Mouse (Mus musculus) gastrocnemius, adult 8-10 months (tissue): Measurements from ENCODE around the gene Per2. TPM values are rescaled to one million over a fixed set of nuclear protein-coding genes. Genes with fewer than 3 reads are reported as not detected.

Experiments used
- DNase-seq, 2 experiments: peaks; one replicate each; pipeline ENCODE4 v3.0.0; 2022; ENCODE audit warnings: low spot score in 2 of 2
- total RNA-seq, 4 experiments: library from RNA; stranded (reverse); gene quantifications; 2 replicates each; pipeline ENCODE4 v1.2.4; 2022

The Per2 gene
- total RNA-seq, 4 experiments from 2014 or later, result 7.0 to 15.0 (median 8.8) TPM

DNA sequence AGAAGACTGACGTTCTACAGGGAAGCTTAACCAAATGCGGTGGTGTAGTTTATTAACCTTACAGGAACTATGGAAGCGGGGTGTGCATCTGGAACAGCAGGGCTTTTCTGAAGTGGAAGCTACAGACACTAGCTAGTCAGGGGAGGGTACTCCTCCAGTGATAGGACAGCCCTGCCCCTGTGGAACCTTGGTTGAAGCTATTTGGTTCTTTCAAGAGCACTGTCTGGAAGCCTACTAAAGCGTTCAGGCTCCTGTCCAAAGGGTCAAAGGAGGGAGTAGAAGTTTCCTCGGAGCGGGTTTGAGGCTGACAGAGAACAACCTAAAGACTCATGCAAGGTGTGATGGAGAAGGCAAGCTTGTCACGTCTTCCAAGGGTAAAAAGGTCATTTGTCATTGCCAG, 945 bp upstream of the Per2 start:
- DNase-seq, result no peak

DNA sequence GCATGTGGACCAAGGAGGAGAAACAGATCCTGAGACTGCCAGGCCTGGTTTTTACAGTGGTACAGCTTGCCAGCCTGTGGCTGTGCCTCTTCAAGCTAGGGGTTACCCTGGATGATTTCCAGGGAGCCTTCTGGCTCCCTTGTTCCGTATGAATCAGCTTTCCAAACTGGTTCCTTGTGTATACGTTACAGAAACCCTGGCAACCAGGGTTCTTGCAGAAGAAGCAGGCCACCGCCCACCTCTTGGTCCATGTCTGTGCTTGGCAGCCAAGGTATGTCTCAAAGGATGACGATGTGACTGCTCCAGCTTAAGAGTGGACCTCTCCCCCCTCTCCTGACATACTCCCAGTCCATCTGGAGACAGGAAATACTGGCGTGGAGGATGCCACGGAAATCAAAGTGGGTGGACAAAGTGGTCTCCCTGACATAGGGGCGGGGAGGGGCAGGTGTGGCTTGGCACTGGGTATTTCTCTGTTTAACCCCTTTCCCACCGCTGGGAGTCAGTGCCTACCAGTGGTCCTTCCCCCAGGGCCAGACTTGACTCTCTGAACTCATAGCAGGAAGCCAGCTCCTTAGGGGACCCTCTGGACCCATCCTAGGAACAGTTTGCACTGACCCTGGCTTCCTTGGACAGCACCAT, 782 bp downstream of the Per2 start:
- DNase-seq, result peak in 1 of 2 experiments; percentile 50

DNA sequence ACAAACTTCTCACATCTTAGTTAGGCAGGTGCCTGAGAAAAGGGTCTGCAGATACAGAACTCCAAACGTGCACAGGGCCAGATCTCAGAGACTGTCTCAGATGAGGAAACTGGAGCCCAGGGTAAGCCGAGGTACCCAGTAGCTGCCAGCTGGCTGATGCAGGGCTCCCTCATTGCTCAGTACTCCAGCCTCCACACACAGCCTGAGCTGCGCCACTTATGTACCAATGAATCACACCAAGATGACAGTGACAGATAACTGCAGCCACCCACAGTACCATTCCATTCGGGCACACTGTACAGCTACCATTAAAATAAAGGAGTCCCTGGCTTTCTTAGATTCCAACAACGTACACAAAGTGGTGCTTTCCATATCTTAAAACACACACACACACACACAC, 1.4 kb downstream of the Per2 start:
- no peak for DNase-seq

DNA sequence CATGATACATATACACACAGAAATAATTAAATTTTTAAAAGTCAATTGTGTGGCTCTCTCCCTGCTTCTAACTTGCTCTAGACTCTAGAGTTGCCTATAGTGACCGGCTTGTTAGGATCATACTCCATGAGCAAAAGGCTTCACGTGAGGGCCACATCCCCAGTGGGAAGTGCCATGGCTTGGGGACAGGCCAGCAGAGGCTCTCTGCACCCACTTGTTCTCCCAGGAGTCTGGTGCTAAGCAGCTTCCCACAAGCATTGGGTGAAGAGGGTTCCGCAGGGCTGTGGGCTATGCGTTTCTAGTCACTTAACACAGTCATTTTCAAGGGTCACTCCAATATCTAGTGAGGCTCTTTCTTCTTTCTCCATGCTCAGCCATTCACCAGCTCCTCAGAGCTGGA, 2.0 kb downstream of the Per2 start:
- DNase-seq, result no peak

DNA sequence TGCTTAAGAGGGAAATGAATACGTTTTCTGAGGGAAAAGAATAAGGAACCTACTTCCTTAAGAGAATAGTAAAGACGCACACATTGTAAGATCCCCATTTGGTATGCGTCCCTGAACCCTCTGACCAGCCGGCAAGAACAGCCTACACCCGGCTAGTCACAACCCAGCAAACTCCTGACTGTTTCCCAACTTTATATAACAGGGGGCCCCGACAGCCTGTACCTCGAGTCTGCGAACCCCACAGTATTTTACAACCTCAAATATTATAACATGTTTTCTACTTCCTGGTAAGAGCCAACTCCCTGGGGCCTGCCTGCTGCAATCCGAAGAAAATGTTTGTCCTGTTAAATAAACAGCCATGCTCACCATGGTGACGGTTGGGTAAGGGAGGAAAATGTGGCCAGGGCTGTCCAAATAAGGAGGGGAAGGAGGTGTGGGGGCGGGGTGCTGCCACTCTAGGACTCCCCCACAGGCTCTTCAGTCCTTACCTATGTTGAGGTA, 2.8 kb downstream of the Per2 start:
- peak; percentile 53 to 60 for DNase-seq

DNA sequence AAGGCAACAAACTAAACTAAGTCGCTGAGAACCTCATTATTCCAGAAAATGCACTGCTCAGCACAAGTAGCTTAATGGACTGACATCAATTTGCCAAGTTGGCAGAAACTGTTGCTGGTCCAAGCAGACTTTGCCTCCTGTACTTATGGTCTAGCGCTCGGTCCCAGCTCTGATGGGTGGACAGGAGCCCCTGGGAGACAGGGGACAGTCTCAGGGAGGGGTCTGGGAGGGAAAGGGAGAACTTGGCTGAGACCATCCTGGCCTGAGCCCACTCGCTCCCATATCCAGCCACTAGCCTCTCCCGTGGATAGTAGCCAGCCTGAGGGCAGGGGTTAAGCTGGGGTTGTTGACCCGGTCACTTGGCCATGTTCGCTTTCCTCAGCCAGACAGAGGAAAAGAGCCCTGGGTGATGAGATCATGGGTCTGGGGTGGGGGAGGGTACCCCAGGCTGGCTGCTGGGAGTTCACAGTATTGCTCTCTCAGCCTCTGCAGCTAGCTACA, 3.4 kb downstream of the Per2 start:
- peak; percentile 39 to 55 for DNase-seq

DNA sequence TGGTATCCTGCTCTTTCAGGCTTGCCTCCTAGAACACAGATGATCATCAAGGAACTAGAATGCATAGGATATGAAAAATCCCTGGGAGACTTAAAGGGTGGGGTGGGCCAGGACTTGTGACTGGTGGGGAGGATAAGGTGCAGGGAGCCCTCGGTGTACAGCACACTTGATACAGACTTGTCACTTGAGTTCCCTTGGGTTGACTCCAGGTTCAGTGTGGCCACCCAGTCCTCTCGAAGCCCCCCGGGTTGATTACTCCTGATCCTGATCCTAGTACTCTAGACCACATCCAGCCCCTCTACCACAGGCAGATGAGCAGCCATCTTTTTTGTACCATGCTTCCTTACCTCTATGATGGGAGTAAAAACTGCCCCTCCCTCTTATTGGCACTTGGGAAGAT, 4.2 kb downstream of the Per2 start:
- no peak for DNase-seq

DNA sequence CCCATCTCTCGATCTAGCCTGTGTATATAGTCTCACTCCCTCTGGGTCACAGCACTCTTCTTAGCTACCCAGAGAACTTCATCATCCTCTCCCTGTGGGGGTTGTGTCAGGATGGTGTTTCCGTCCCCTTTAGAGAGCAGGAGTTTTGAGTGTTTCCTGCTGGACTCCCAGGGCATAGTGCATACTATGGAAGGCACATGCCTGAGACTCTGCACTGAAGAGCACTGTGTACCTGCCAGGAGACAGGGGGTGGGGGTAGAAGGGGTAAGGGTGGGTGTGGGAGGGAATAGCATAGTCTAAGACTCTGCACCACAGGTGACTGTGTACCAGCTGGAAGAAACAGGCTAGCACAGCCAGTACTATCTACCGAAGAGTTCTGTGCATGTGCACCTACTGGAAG, 4.8 kb downstream of the Per2 start:
- DNase-seq, result no peak

DNA sequence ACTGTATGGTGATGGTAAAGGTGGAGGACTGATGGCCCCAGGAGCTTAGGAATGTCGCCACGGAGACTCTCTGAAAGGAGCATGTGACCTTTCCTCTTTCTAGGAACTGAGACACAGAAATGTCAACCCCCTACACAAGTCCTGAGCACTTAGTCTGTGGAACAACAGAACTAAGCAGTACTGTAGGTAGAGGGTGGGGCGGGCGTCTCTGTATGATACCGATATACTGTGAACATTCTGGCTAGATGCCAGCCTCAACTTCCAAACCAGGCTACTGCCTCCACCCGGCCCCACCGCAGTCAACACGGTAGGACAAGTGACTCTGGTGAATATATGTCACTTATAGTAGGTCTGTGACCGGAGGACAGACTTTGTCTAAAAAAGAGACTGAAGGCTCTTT, 5.2 kb downstream of the Per2 start:
- no peak for DNase-seq

DNA sequence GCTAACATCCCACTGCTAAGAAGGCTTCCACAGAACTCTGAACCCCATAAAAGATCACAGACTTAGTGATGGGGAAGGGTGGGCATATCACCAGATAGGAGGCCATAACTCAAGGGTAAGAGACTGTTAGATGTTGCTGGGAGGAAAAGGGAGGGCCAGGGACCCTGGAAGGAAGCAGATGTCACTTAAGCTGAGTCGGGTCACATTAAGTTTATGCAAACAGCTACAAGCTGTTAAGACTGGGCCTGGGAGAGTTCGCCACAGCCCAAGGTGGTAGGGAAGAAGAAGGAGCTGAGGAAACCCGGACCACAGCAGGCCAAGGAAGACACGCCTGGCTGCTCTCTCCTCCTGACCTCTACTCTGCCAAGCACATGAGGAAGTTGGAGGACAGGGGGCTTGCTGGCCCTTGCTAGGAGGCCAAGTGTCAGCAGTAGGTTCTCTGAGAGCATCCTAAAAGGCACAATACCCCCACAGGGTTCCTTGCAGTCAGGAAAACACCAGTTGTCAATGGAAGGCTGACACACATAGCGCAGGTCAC, 7.5 kb downstream of the Per2 start:
- DNase-seq, result no peak

DNA sequence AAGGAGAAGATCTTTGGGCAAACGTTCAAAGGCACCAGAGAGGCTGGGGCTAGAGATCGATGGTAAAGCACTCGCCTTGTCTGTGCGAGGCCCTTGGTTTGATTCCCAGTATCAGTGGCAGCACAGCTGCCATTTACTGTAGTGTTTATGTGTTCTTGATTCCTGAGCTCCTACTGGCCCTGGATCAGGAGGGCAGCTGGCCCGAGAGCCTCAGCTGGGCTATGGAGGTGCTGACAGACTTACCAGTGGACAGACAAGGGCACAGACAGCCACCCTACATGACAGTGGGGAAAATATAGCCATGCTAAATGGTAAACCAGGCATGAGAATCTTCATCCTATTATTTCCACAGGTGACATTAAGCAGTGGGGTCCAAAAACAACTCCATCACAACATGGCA, 8.3 kb downstream of the Per2 start:
- peak; percentile 58 to 71 for DNase-seq

DNA sequence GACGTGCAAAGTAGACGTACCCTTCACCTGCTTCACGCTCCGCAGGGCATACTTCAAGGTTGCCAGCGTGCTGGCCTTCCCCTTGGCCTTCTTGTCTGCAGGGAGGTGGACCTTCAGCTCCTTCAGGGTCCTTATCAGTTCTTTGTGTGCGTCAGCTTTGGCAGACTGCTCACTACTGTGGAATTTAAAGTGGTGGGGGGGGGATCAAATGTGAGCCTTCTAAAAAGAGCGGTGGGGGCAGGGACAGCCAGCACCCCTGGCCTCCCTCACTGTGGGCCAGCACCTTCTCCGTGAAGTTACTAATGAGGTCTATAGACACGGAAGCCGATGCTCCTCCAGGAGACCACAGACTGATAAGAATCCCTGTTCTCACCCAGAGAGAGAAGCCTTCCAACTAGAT, 10.4 kb downstream of the Per2 start:
- DNase-seq, result no peak

DNA sequence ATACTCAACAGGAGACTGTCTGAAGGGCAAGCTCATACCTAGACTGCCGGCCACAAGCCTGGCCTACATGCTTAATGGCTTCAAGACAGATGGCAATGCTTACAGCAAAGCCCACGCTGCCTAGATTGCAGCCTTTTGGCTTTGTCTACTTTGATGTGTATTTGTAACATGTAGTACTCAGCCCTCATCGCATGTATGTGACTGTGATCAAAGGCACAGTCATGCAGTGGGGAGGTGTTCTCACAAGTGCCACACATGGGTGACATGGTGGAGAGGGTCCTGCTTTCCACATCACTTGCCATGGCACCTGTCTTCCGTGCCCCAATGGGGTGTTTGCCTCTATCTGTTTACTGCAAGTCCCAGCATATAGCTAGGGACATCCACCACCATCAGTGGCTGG, 12.6 kb downstream of the Per2 start:
- DNase-seq, result no peak

DNA sequence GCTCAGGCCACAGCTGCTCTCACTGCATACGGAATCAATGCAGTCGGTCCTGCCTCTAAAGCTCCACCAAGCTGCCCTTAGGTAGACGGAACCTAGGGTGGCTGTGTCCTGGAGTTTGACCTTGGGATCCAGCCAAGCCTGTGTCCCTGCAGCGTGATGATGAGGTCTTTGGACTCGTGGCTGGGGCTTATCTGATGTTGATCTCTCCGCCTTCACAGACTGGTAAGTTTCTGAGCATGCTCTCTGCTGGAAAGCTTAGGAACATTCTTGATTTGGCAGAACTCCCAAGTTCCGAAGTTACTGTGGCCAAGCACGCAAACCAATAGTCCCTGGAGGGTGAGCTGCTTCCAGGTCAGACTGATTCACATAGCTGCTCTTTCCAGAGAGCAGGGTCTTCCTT, 13.1 kb downstream of the Per2 start:
- DNase-seq, result peak; percentile 64 to 74

DNA sequence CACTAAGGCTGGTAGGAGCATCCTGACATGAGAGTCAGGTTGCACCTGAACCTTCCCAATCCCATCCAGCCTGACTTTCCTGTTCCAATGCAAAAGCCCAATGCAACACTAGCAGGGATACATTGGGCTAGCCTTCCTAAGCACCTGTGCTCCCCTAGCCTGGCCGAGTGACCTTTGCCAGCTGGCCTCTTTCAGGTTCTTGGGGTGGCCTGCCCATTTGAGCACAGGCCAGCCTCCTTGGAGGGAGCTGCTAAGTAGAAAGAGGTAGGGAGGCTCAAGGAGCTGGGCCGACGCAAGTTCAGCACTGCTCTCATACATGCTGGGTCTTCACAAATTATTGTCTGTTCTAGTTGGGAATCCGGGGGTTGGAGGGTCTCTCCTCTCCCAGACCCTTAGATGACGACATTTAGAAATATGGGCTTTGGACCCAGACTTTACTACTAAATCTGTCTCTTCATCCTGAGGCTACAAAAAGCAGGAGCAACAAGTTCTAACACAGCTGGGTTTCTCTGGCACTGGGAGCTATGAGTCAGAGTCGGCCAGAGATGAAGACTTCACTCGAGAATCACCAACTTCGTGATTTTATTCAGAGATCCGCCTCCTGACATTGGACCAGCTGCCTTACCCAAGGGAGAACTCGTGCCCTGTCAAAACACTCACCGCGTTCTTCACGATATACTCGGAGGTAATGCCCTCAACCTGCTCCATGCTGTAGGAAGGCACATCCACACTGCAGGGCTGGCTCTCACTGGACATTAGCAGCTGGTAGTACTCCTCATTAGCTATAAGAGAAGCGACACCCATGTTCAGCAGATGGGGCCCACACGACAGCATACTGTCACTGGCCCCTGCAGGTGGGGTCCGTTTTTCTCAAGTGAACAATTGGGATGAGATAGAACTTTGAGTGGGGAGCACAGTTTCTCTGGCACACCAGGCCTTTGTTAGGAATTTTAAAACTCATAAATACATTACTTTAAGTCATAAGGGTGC, 14.0 kb downstream of the Per2 start:
- DNase-seq, result no peak

DNA sequence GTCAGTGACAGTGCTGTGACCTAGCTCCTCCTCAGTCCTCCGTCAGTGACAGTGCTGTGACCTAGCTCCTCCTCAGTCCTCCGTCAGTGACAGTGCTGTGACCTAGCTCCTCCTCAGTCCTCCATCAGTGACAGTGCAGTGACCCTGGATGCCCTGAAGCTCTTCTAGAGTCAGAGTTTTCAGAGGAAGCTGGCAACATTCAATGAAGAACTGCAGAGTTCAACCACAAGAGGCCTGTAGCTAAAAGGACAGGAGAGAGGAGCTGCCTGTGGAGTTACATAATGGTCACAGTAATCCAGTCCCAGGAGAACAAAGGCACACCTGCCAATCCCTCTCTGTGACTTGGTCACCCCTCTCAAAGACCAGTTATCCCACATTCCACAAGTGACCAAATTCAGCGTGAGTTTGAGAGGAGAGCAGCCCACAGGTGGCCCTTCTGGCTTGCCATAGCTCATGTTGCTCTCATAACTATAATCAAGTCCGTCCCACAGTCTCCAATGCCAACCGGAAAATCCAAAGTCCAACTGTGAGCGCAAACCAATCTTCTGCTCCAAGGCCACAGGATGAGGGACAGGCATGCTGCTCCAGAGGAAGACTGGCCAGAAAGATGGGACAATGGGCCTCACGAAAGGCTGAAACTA, 16.7 kb downstream of the Per2 start:
- DNase-seq, result no peak

DNA sequence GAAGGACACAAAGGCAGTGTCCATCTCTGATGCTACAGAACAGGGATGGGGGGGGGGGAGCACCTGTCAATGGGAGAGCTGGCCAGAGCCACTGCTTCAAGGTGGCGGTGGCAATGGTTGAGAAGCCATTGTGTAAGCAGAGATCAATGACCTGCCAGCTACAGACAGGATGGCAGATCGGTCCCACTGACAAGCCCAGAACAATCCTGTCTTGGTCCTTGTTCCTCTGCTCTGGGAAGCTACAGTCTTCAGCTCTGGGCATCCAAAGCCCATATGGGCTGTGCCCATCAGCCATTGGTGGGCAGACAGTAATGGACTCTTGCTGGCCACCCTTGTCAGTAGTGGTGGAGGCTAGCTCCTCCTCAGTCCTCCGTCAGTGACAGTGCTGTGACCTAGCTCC, 17.3 kb downstream of the Per2 start:
- no peak for DNase-seq

DNA sequence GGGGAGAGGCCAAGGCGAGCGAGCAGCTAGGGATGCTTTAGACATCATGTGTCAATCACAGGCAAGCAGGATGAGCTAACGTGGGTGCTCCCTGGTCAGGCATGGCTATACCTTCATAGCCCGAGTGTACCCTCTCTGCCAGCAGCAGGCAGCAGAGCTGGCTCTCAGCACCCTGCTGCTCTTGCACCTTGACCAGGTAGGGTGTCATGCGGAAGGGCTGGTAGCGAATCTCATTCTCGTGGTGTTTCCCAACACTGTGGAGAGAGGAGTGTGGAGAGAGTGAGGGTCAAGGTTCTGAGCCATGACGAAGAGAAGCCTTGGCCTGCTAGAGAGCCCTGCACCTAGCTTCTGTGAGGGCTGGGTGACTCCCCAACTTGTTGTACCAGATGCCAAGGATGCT, 19.3 kb downstream of the Per2 start:
- no peak for DNase-seq

DNA sequence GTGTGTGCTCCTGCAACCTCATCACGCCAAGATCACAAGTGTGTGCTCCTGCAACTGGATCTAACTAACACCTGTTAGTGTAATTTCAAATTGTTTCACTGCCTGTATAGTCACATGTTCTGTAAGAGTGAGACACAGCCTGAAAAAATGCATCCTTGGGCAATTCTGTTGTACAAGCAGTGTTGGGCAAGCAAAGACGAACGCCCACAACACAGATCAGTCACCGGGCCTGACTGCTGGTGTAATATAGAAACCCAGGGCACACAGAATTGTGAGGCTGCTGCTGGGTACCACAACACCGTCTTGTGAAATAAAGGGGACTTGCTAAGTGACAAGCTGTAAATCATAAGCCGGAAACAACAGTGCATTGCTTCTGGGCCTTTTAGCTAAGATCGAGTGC, 21.6 kb downstream of the Per2 start:
- no peak for DNase-seq

DNA sequence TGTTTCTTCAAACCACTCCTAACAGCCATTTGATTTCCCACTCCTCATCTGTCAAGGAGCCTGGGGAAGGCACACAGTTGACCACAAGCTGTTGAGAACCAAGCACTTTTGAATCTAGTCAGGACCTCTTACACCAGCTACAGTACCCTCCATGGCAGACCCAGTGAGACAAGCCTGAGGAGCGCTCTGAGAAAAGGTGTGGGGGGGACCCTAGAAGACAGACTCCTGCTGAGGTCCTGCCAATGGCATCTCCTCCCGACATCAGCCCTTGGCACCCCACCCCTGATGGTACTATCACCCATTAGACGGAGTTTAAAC, 22.1 kb downstream of the Per2 start:
- DNase-seq, result no peak

DNA sequence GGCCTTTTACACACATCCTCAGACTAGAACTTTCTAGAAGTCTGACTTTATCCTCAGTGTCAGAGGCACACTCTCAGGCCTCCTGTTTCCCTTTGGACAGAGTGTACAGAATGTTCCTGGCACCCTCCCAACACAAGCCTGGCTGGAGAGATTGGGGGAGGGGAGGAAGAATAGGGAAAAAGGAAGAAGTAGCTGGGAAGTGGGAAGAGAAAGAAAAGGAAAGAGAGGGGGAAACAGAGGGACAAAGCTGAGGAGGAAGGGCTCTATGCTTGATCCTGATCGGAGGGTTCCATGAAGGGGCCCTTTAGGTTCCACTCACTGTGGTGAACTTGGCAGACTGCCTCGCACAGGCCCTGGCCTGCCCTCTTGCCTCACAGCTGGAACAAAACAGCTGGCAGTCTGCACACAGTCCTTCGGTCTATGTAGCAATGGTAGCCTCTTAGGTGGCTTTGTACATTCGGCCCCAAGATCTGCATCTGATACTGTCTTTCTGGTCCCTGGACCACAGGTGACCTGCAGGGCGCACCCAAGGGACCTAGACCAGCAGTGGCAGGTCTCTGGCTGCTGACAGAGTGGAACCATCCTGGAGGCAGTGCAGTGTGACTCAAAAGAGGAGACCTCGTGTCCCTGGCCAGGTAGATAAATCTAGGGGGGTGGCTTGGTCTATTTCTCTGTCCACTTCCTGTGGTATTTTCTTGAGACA, 22.6 kb downstream of the Per2 start:
- DNase-seq, result peak; percentile 67 to 82
